Comparison of ENCODE assay signal across 14 mouse cellular contexts in genomic region chr8:120896203-120896602, GRCm38 (mm10).
DNase-seq lines count a peak whose midpoint lies in the region; ATAC-seq lines count a peak whose summit lies in the region.
"Had no signal": no experiment of that assay in that cellular context is flagged by ENCODE, and none has a peak within 500 bp of the region (broad histone marks: within the 10 kb centered on the region; RNA-seq: fewer than 3 reads in every experiment).

No protein-coding gene starts in this region.

- H3K36me3 ChIP-seq in heart, embryonic 12.5 days = no peaks in the 10 kb centered on the region
- no peaks in the 10 kb centered on the region for H3K36me3 ChIP-seq in embryonic facial prominence, embryonic 10.5 days (replicated peaks)
- no peaks in the 10 kb centered on the region for H3K36me3 ChIP-seq in hindbrain, embryonic 12.5 days
- no peaks in the 10 kb centered on the region for H3K36me3 ChIP-seq in midbrain, embryonic 13.5 days
- H3K36me3 ChIP-seq: G1E; limb, embryonic 15.5 days had no signal

- 33% methylated on average over 13 of the region's 13 CpGs for WGBS in heart, embryonic 12.5 days
- WGBS in embryonic facial prominence, embryonic 10.5 days = 30% methylated on average over 13 of the region's 13 CpGs
- 17% methylated on average over 13 of the region's 13 CpGs for WGBS in hindbrain, embryonic 12.5 days
- 31% methylated on average over 13 of the region's 13 CpGs for WGBS in midbrain, embryonic 13.5 days

- H3K4me1 ChIP-seq in heart, embryonic 12.5 days (replicated peaks) = peaks cover 25% of the 10 kb centered on the region
- peaks cover 55% of the 10 kb centered on the region for H3K4me1 ChIP-seq in embryonic facial prominence, embryonic 10.5 days
- H3K4me1 ChIP-seq in hindbrain, embryonic 12.5 days = peaks cover 20% of the 10 kb centered on the region
- H3K4me1 ChIP-seq in midbrain, embryonic 13.5 days (replicated peaks) = peaks cover 20% of the 10 kb centered on the region

- no peak overlapping the region for H3K9ac ChIP-seq in heart, embryonic 12.5 days
- peak overlapping the region; percentile 47; the same call in 1 of the 2 replicates for H3K9ac ChIP-seq in hindbrain, embryonic 12.5 days
- H3K9ac ChIP-seq in midbrain, embryonic 13.5 days (replicated peaks) = peak overlapping the region; percentile 48
- H3K9ac ChIP-seq: limb, embryonic 15.5 days had no signal

- H3K4me2 ChIP-seq in heart, embryonic 12.5 days = peak overlapping the region; percentile 53; the same call in 1 of the 2 replicates
- H3K4me2 ChIP-seq in hindbrain, embryonic 12.5 days (replicated peaks) = peak overlapping the region; percentile 50
- peak overlapping the region; percentile 51 for H3K4me2 ChIP-seq in midbrain, embryonic 13.5 days (replicated peaks)
- H3K4me2 ChIP-seq: limb, embryonic 15.5 days had no signal

- no peak overlapping the region for H3K4me3 ChIP-seq in heart, embryonic 12.5 days
- H3K4me3 ChIP-seq in embryonic facial prominence, embryonic 10.5 days = peak overlapping the region; percentile 43
- H3K4me3 ChIP-seq in hindbrain, embryonic 12.5 days = peak overlapping the region; percentile 12; the same call in 1 of the 2 replicates
- peak overlapping the region; percentile 31 for H3K4me3 ChIP-seq in midbrain, embryonic 13.5 days (replicated peaks)
- H3K4me3 ChIP-seq: limb, embryonic 15.5 days had no signal

- no peak for ATAC-seq in heart, embryonic 12.5 days (ENCODE audit: insufficient number of reproducible peaks, low FRiP score)
- ATAC-seq in hindbrain, embryonic 12.5 days (ENCODE audit: low FRiP score) = no peak
- peak; percentile 61 for ATAC-seq in midbrain, embryonic 13.5 days

- H3K27me3 ChIP-seq in heart, embryonic 12.5 days (replicated peaks) = peaks cover 87% of the 10 kb centered on the region
- H3K27me3 ChIP-seq in embryonic facial prominence, embryonic 10.5 days (replicated peaks; ENCODE audit: low read depth, poor library complexity, severe bottlenecking) = peaks cover 99% of the 10 kb centered on the region
- H3K27me3 ChIP-seq in hindbrain, embryonic 12.5 days = peaks cover 76% of the 10 kb centered on the region
- H3K27me3 ChIP-seq in midbrain, embryonic 13.5 days = peaks cover 55% of the 10 kb centered on the region

- H3K9me3 ChIP-seq in heart, embryonic 12.5 days (replicated peaks) = peaks cover 4% of the 10 kb centered on the region; the same call in 1 of the 2 replicates
- H3K9me3 ChIP-seq in embryonic facial prominence, embryonic 10.5 days = peaks cover 4% of the 10 kb centered on the region; the same call in 1 of the 2 replicates
- no peaks in the 10 kb centered on the region for H3K9me3 ChIP-seq in hindbrain, embryonic 12.5 days (replicated peaks)
- no peaks in the 10 kb centered on the region; the same call in 1 of the 2 replicates for H3K9me3 ChIP-seq in midbrain, embryonic 13.5 days
- H3K9me3 ChIP-seq: limb, embryonic 15.5 days had no signal

- no peak for DNase-seq in heart, adult 8-10 months (ENCODE audit: low spot score)
- no peak for DNase-seq in embryonic facial prominence, embryonic 10.5 days (ENCODE audit: low spot score)
- no peak for DNase-seq in adrenal gland, postnatal 25 days
- DNase-seq in layer of hippocampus, adult 8-10 months (ENCODE audit: low spot score in 2 of 2) = no peak
- no peak for DNase-seq in urinary bladder, adult 2 months (ENCODE audit: low spot score)
- DNase-seq: cerebellum, postnatal 25 days; kidney, adult 2 months; thymus, adult 2 months had no signal

- H3K27ac ChIP-seq in heart, embryonic 12.5 days (ENCODE audit: poor library complexity, severe bottlenecking) = no peak overlapping the region
- no peak overlapping the region for H3K27ac ChIP-seq in embryonic facial prominence, embryonic 10.5 days (replicated peaks)
- no peak overlapping the region for H3K27ac ChIP-seq in hindbrain, embryonic 12.5 days
- no peak overlapping the region for H3K27ac ChIP-seq in midbrain, embryonic 13.5 days
- H3K27ac ChIP-seq: limb, embryonic 15.5 days; macrophage had no signal
